Mouse (Mus musculus): ENCODE measurements around the gene Wdr76.
"Not testable (repeated sequence)": the region's sequence is repeated elsewhere in the genome, so short reads cannot be mapped to it uniquely, and the experiment has no call there.

Wdr76 gene

GRCm38 (mm10) chr2:121518711-121519110 lies 12.2 kb downstream of the Wdr76 start:
- DNase-seq (ENCODE audit: low spot score), result not testable (repeated sequence)

GRCm38 (mm10) chr2:121522006-121522405 lies 15.5 kb downstream of the Wdr76 start:
- no peak for DNase-seq (ENCODE audit: low spot score)

GRCm38 (mm10) chr2:121522830-121523229 lies 16.3 kb downstream of the Wdr76 start:
- not testable (repeated sequence) for DNase-seq (ENCODE audit: low spot score)

GRCm38 (mm10) chr2:121525056-121525455 lies 18.5 kb downstream of the Wdr76 start:
- no peak for DNase-seq (ENCODE audit: low spot score)

- DNase-seq (ENCODE audit: low spot score), result no peak
Measured at GRCm38 (mm10) chr2:121544829-121545228, 38.3 kb downstream of the Wdr76 start.

GRCm38 (mm10) chr2:121549630-121550029 lies 43.1 kb downstream of the Wdr76 start:
- no peak for DNase-seq (ENCODE audit: low spot score)

GRCm38 (mm10) chr2:121551271-121551670 lies 44.7 kb downstream of the Wdr76 start:
- DNase-seq (ENCODE audit: low spot score), result no peak

GRCm38 (mm10) chr2:121563117-121563516 lies 56.6 kb downstream of the Wdr76 start:
- DNase-seq (ENCODE audit: low spot score), result no peak

GRCm38 (mm10) chr2:121565911-121566310 lies 59.4 kb downstream of the Wdr76 start:
- DNase-seq (ENCODE audit: low spot score), result no peak

- no peak for DNase-seq (ENCODE audit: low spot score)
Measured at GRCm38 (mm10) chr2:121570049-121570448, 63.5 kb downstream of the Wdr76 start.

GRCm38 (mm10) chr2:121570999-121571655 lies 64.6 kb downstream of the Wdr76 start:
- no peak for DNase-seq (ENCODE audit: low spot score)

GRCm38 (mm10) chr2:121571780-121572179 lies 65.3 kb downstream of the Wdr76 start:
- DNase-seq (ENCODE audit: low spot score), result peak; percentile 87

- DNase-seq (ENCODE audit: low spot score), result no peak
Measured at GRCm38 (mm10) chr2:121574066-121574630, 67.6 kb downstream of the Wdr76 start.

- DNase-seq (ENCODE audit: low spot score), result peak; percentile 44
Measured at GRCm38 (mm10) chr2:121575741-121576201, 69.2 kb downstream of the Wdr76 start.

GRCm38 (mm10) chr2:121582809-121583376 lies 76.4 kb downstream of the Wdr76 start:
- DNase-seq (ENCODE audit: low spot score), result no peak

GRCm38 (mm10) chr2:121583468-121584116 lies 77.1 kb downstream of the Wdr76 start:
- DNase-seq (ENCODE audit: low spot score), result peak; percentile 31

GRCm38 (mm10) chr2:121584705-121585104 lies 78.2 kb downstream of the Wdr76 start:
- DNase-seq (ENCODE audit: low spot score), result no peak

GRCm38 (mm10) chr2:121587523-121588308 lies 81.2 kb downstream of the Wdr76 start:
- DNase-seq (ENCODE audit: low spot score), result no peak

GRCm38 (mm10) chr2:121588309-121588694 lies 81.8 kb downstream of the Wdr76 start:
- DNase-seq (ENCODE audit: low spot score), result peak; percentile 29

- no peak for DNase-seq (ENCODE audit: low spot score)
Measured at GRCm38 (mm10) chr2:121594131-121594530, 87.6 kb downstream of the Wdr76 start.
